Mouse (Mus musculus) embryonic fibroblast, embryonic 13.5 days (primary cell): ENCODE results near the gene Mmd.

Source experiments
- CTCF ChIP-seq: IDR thresholded peaks from 2 replicates; pipeline ENCODE4 v1.5.1; 2011; ENCODE audit warnings: mild to moderate bottlenecking, control low read depth, low read length, moderate library complexity, borderline replicate concordance; ENCODE audit not compliant: insufficient read depth
- POLR2A ChIP-seq: IDR thresholded peaks from 2 replicates; pipeline ENCODE4 v1.6.1; 2011; ENCODE audit warnings: low read depth, mild to moderate bottlenecking, control low read depth, low read length, moderate library complexity

DNA sequence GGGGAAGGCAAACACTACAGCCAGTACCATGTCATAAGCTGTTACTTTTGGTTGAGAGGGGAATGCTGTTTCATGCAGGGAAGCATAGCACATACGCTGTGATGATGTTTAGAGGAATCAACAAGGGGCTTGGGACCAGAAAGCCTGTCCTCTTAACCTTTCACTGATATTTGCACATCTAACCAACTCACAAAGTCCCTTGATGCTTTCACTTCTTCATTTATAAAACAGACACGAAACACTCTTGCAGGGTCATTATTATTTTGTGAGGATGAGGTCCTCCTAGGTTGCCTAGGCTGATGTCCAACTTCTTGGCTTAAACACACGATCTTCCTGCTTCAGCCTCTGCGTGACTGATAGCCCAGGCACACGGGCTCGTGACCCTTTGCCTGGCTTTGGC is 3.6 kb upstream of the Mmd start:
- no peak for TF ChIP-seq CTCF
- no peak for TF ChIP-seq POLR2A
